Mouse (Mus musculus) embryonic facial prominence, embryonic 15.5 days (tissue): ENCODE data around the gene Olfr698. TPM values are rescaled to one million over a fixed set of nuclear protein-coding genes. Genes with fewer than 3 reads are reported as not detected.
"Not testable (repeated sequence)": the region's sequence is repeated elsewhere in the genome, so short reads cannot be mapped to it uniquely, and the experiment has no call there.

Experiments
- ATAC-seq: fragments of 200-750 bp; cut with Nextera tagmentation; 2 replicates; pipeline ENCODE4 v1.8.0; 2017; ENCODE audit warnings: low read depth, moderate TSS enrichment; ENCODE audit not compliant: insufficient number of reproducible peaks, low FRiP score, low TSS enrichment
- H3K27ac ChIP-seq: fragments of 300-500 bp; sonication (generic); replicated peaks from 2 replicates; pipeline ENCODE4 v1.5.1; 2015; ENCODE audit warnings: mild to moderate bottlenecking, inconsistent platforms
- H3K27me3 ChIP-seq: fragments of 300-500 bp; sonication (generic); 2 replicates; pipeline ENCODE4 v1.6.1; 2015; ENCODE audit warnings: inconsistent platforms
- H3K36me3 ChIP-seq: fragments of 300-500 bp; sonication (generic); 2 replicates; pipeline ENCODE4 v1.6.1; 2015; ENCODE audit warnings: mild to moderate bottlenecking, inconsistent platforms
- H3K4me1 ChIP-seq: fragments of 300-500 bp; sonication (generic); 2 replicates; pipeline ENCODE4 v1.6.1; 2015; ENCODE audit warnings: inconsistent platforms
- H3K4me2 ChIP-seq: fragments of 300-500 bp; sonication (generic); replicated peaks from 2 replicates; pipeline ENCODE4 v1.6.1; 2015; ENCODE audit warnings: mild to moderate bottlenecking, inconsistent platforms
- H3K4me3 ChIP-seq: fragments of 300-500 bp; sonication (generic); replicated peaks from 2 replicates; pipeline ENCODE4 v1.5.1; 2015; ENCODE audit warnings: mild to moderate bottlenecking, inconsistent platforms
- H3K9ac ChIP-seq: fragments of 300-500 bp; sonication (generic); 2 replicates; pipeline ENCODE4 v1.6.1; 2015; ENCODE audit warnings: inconsistent platforms
- H3K9me3 ChIP-seq: fragments of 300-500 bp; sonication (generic); replicated peaks from 2 replicates; pipeline ENCODE4 v1.6.1; 2016; ENCODE audit warnings: inconsistent platforms
- WGBS: fragments of 180-500 bp; shearing (Covaris S2); methylation state at CpG from one replicate; pipeline ENCODE4 v1.1.7; 2015; 5-methylcytosine and 5-hydroxymethylcytosine counted together
- polyA plus RNA-seq: library from polyadenylated mRNA; unstranded; fragments of >200 nt; fragmentation: Nextera tagmentation; extraction: Ambion mirVana; gene quantifications from 2 replicates; pipeline ENCODE4 v1.2.1, GENCODE M21; 2015

Gene Olfr698
- polyA plus RNA-seq, 1 experiment from 2014 or later, result not detected

GRCm38 (mm10) chr7:106707705-106708104, 47.5 kb downstream of the Olfr698 start:
- not testable (repeated sequence) for H3K4me2 ChIP-seq, H3K9ac ChIP-seq, H3K27ac ChIP-seq, H3K27me3 ChIP-seq, H3K9me3 ChIP-seq, H3K4me1 ChIP-seq, ATAC-seq, H3K36me3 ChIP-seq, H3K4me3 ChIP-seq
- WGBS, result 92% methylated on average over 10 of the region's 10 CpGs

Other genes starting within 250 kb of the Olfr698 start
- 0.11 TPM in 1 of 2 replicates, not detected in the other for gene Olfr693, start 74.8 kb downstream of the Olfr698 start, polyA plus RNA-seq
- not detected in 2 replicates for gene Olfr694, start 63.6 kb downstream of the Olfr698 start, polyA plus RNA-seq
- not detected in 2 replicates for gene Olfr695, start 39.0 kb downstream of the Olfr698 start, polyA plus RNA-seq
- not detected in 2 replicates for gene Olfr697, start 13.0 kb downstream of the Olfr698 start, polyA plus RNA-seq
- 0.07 TPM in 2 replicates for gene Olfr699, start 37.8 kb upstream of the Olfr698 start, polyA plus RNA-seq
- gene Olfr700, start 53.4 kb upstream of the Olfr698 start, polyA plus RNA-seq, result not detected in 2 replicates
- gene Olfr701, start 58.7 kb upstream of the Olfr698 start, polyA plus RNA-seq, result not detected in 2 replicates
- not detected in 2 replicates for gene Olfr702, start 78.5 kb upstream of the Olfr698 start, polyA plus RNA-seq
- not detected in 2 replicates for gene Olfr703, start 88.0 kb upstream of the Olfr698 start, polyA plus RNA-seq
- gene Olfr704, start 107.8 kb upstream of the Olfr698 start, polyA plus RNA-seq, result not detected in 2 replicates
- gene Olfr705, start 121.5 kb upstream of the Olfr698 start, polyA plus RNA-seq, result not detected in 2 replicates
- 0.05 TPM in 1 of 2 replicates, not detected in the other for gene Olfr706, start 132.8 kb upstream of the Olfr698 start, polyA plus RNA-seq
- gene Olfr707, start 145.8 kb upstream of the Olfr698 start, polyA plus RNA-seq, result 0.16 TPM in 1 of 2 replicates, not detected in the other
- 0.12 TPM in 1 of 2 replicates, not detected in the other for gene Olfr1532-ps1, start 152.6 kb upstream of the Olfr698 start, polyA plus RNA-seq
- 0.05 TPM in 1 of 2 replicates, not detected in the other for gene Olfr709-ps1, start 176.8 kb upstream of the Olfr698 start, polyA plus RNA-seq
- gene Olfr710, start 192.9 kb upstream of the Olfr698 start, polyA plus RNA-seq, result not detected in 2 replicates
- 0.11 TPM in 1 of 2 replicates, not detected in the other for gene Olfr6, start 208.5 kb upstream of the Olfr698 start, polyA plus RNA-seq
- not detected in 2 replicates for gene Olfr711, start 220.1 kb upstream of the Olfr698 start, polyA plus RNA-seq